Mouse (Mus musculus) heart, embryonic 11.5 days (tissue): ENCODE results near the gene Ctso. TPM values are rescaled to one million over a fixed set of nuclear protein-coding genes. Genes with fewer than 3 reads are reported as not detected.

Experiments
- ATAC-seq: fragments of 200-750 bp; cut with Nextera tagmentation; replicated peaks from 2 replicates; pipeline ENCODE4 v1.8.0; 2017; ENCODE audit warnings: moderate library complexity; ENCODE audit not compliant: insufficient number of reproducible peaks, low FRiP score, low TSS enrichment
- H3K27ac ChIP-seq: fragments of 300-500 bp; sonication (generic); 2 replicates; pipeline ENCODE4 v1.5.1; 2014; ENCODE audit warnings: mild to moderate bottlenecking, low read depth, low read length
- H3K27me3 ChIP-seq: fragments of 300-500 bp; sonication (generic); 2 replicates; pipeline ENCODE4 v1.6.1; 2014; ENCODE audit warnings: mild to moderate bottlenecking, low read length, mixed read lengths; ENCODE audit not compliant: control insufficient read depth, insufficient read depth
- H3K36me3 ChIP-seq: fragments of 300-500 bp; sonication (generic); 2 replicates; pipeline ENCODE4 v1.6.1; 2014; ENCODE audit warnings: mild to moderate bottlenecking, low read length, moderate library complexity, mixed read lengths; ENCODE audit not compliant: control insufficient read depth, insufficient read depth
- H3K4me1 ChIP-seq: fragments of 300-500 bp; sonication (generic); 2 replicates; pipeline ENCODE4 v1.6.1; 2014; ENCODE audit warnings: low read length; ENCODE audit not compliant: control insufficient read depth, insufficient read depth
- H3K4me2 ChIP-seq: fragments of 300-500 bp; sonication (generic); 2 replicates; pipeline ENCODE4 v1.6.1; 2014; ENCODE audit warnings: mild to moderate bottlenecking, moderate library complexity
- H3K4me3 ChIP-seq: fragments of 300-500 bp; sonication (generic); 2 replicates; pipeline ENCODE4 v1.5.1; 2014; ENCODE audit warnings: low read depth, low read length
- H3K9ac ChIP-seq: fragments of 300-500 bp; sonication (generic); 2 replicates; pipeline ENCODE4 v1.6.1; 2014; ENCODE audit warnings: mild to moderate bottlenecking, low read depth, low read length, moderate library complexity
- H3K9me3 ChIP-seq: fragments of 300-500 bp; sonication (generic); replicated peaks from 2 replicates; pipeline ENCODE4 v1.6.1; 2016; ENCODE audit warnings: low read length; ENCODE audit not compliant: control insufficient read depth
- WGBS: fragments of 180-500 bp; shearing (Covaris S2); extraction: QIAGEN DNeasy Blood & Tissue Kit; methylation state at CpG from one replicate; pipeline ENCODE4 v1.1.7; 2014; ENCODE audit not compliant: insufficient replicate concordance; 5-methylcytosine and 5-hydroxymethylcytosine counted together
- polyA plus RNA-seq: library from polyadenylated mRNA; unstranded; fragments of >200 nt; fragmentation: Nextera tagmentation; extraction: Ambion mirVana; gene quantifications from 2 replicates; pipeline ENCODE4 v1.2.1, GENCODE M21; 2014

Gene Ctso
- polyA plus RNA-seq, 1 experiment from 2014 or later: 17.0 TPM

GRCm38 (mm10) chr3:81990531-81990930, 58.1 kb downstream of the Ctso start:
- WGBS: 41% methylated on average over 3 of the region's 3 CpGs
- Histone ChIP-seq H3K27me3 (no peaks in the 10 kb centered on the region), H3K9ac (no peak overlapping the region), H3K4me3 (no peak overlapping the region), H3K4me2 (no peak overlapping the region), H3K36me3 (no peaks in the 10 kb centered on the region), H3K9me3 (no peaks in the 10 kb centered on the region), H3K4me1 (peaks cover 10% of the 10 kb centered on the region), H3K27ac (no peak overlapping the region)
- no peak for ATAC-seq

DNA sequence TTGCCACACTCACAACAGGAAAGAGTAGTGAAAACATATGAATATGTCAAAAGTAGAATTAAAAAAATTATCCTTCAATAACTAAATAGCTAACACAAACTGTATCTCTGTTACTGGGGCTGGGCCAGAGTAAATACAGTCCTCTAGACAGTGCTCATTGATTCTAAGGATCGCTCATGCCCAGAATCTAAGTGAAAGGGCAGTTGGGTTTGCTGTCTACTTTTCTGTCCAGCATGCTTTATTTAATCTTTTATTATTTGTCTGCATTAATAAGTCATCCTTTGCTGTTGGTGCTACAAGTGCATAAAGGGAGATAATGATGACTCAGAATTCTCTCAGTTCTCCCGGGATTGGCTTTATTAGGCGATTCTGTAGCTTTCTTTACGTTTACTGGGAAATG, 63.0 kb downstream of the Ctso start:
- no peak for ATAC-seq
- WGBS: 33% methylated on average over 4 of the region's 4 CpGs
- H3K36me3 ChIP-seq: no peaks in the 10 kb centered on the region

GRCm38 (mm10) chr3:81995988-81996387, 63.6 kb downstream of the Ctso start:
- Histone ChIP-seq H3K9ac (no peak overlapping the region), H3K9me3 (no peaks in the 10 kb centered on the region), H3K4me1 (no peaks in the 10 kb centered on the region), H3K36me3 (no peaks in the 10 kb centered on the region), H3K27me3 (no peaks in the 10 kb centered on the region), H3K4me3 (no peak overlapping the region), H3K27ac (no peak overlapping the region), H3K4me2 (no peak overlapping the region)
- 3% methylated on average over 1 of the region's 1 CpGs for WGBS
- ATAC-seq: no peak

More for the DNA sequence above, 63.0 kb downstream of the Ctso start:
- Histone ChIP-seq H3K4me2 (no peak overlapping the region), H3K9ac (no peak overlapping the region), H3K4me1 (no peaks in the 10 kb centered on the region), H3K27ac (no peak overlapping the region), H3K27me3 (no peaks in the 10 kb centered on the region), H3K9me3 (no peaks in the 10 kb centered on the region), H3K4me3 (no peak overlapping the region)

Other genes starting within 250 kb of the Ctso start
- 1.4 and 1.6 TPM in 2 replicates for gene Tdo2, start 43.6 kb downstream of the Ctso start, polyA plus RNA-seq
- gene Asic5, start 49.7 kb downstream of the Ctso start, polyA plus RNA-seq: not detected in 2 replicates
- gene Gucy1b1, start 142.1 kb downstream of the Ctso start, polyA plus RNA-seq: 44.0 and 60.9 TPM in 2 replicates
- 45.4 and 57.7 TPM in 2 replicates for gene Gucy1a1, start 213.2 kb downstream of the Ctso start, polyA plus RNA-seq